Mouse (Mus musculus) MEL (cell line): ENCODE results near the gene Ksr1. TPM values are rescaled to one million over a fixed set of nuclear protein-coding genes. Genes with fewer than 3 reads are reported as not detected.

Experiments
- DNase-seq: peaks from one replicate; pipeline ENCODE4 v3.0.0; 2011; ENCODE audit warnings: low read depth, low spot score
- H3K27ac ChIP-seq: 2 replicates; pipeline ENCODE4 v1.5.1; 2012; ENCODE audit warnings: low read depth, mild to moderate bottlenecking, control low read depth, low read length, moderate library complexity; ENCODE audit not compliant: control insufficient read depth
- H3K27me3 ChIP-seq, 2 experiments: fragments of 150-350 bp in 1 of 2; sonication (generic) in 1 of 2; 2 replicates each; pipeline ENCODE4 v1.6.1; 2012; ENCODE audit warnings: low read length in 2 of 2, mild to moderate bottlenecking in 2 of 2, improper control_type of control experiment in 1 of 2, moderate library complexity in 1 of 2; ENCODE audit not compliant: insufficient read depth in 2 of 2, control insufficient read depth in 1 of 2
- H3K36me3 ChIP-seq, 2 experiments: 2 replicates each; pipeline ENCODE4 v1.6.1; 2012 to 2014; ENCODE audit warnings: low read length in 2 of 2, improper control_type of control experiment in 1 of 2, inconsistent platforms in 1 of 2, mild to moderate bottlenecking in 1 of 2; ENCODE audit not compliant: insufficient read depth in 2 of 2, control insufficient read depth in 1 of 2
- H3K4me1 ChIP-seq, 2 experiments: fragments of 150-350 bp in 1 of 2; sonication (generic) in 1 of 2; 2 replicates each; pipeline ENCODE4 v1.6.1; 2012; ENCODE audit warnings: low read length in 2 of 2, improper control_type of control experiment in 1 of 2, mild to moderate bottlenecking in 1 of 2; ENCODE audit not compliant: insufficient read depth in 2 of 2, control insufficient read depth in 1 of 2
- H3K4me3 ChIP-seq, 2 experiments: fragments of 150-350 bp in 1 of 2; sonication (generic) in 1 of 2; 2 replicates each; pipeline ENCODE4 v1.5.1; 2012; ENCODE audit warnings: low read depth in 2 of 2, low read length in 2 of 2, mild to moderate bottlenecking in 2 of 2, moderate library complexity in 2 of 2, control low read depth in 1 of 2, improper control_type of control experiment in 1 of 2; ENCODE audit not compliant: control insufficient read depth in 1 of 2, insufficient read depth in 1 of 2
- H3K79me2 ChIP-seq: 2 replicates; pipeline ENCODE4 v1.6.1; 2012; ENCODE audit warnings: mild to moderate bottlenecking, low read length, moderate library complexity; ENCODE audit not compliant: control insufficient read depth, poor library complexity, insufficient read depth
- H3K9ac ChIP-seq: 2 replicates; pipeline ENCODE4 v1.6.1; 2012; ENCODE audit warnings: low read depth, mild to moderate bottlenecking, control low read depth, low read length, moderate library complexity; ENCODE audit not compliant: control insufficient read depth, poor library complexity, severe bottlenecking
- H3K9me3 ChIP-seq: fragments of 150-350 bp; sonication (generic); replicated peaks from 2 replicates; pipeline ENCODE4 v1.6.1; 2012; ENCODE audit warnings: mild to moderate bottlenecking, low read length, improper control_type of control experiment, moderate library complexity; ENCODE audit not compliant: insufficient read depth
- CHD1 ChIP-seq: IDR thresholded peaks from 2 replicates; pipeline ENCODE4 v1.6.1; 2012; ENCODE audit warnings: low read depth, mild to moderate bottlenecking, inconsistent platforms, low read length, improper control_type of control experiment
- CHD2 ChIP-seq: IDR thresholded peaks from 2 replicates; pipeline ENCODE4 v1.6.1; 2011; ENCODE audit warnings: low read length, improper control_type of control experiment
- E2F4 ChIP-seq: IDR thresholded peaks from 2 replicates; pipeline ENCODE4 v1.6.1; 2011; ENCODE audit warnings: low read depth, low read length, improper control_type of control experiment, borderline replicate concordance
- ELF1 ChIP-seq: IDR thresholded peaks from 2 replicates; pipeline ENCODE4 v1.6.1; 2014; ENCODE audit warnings: low read depth, mild to moderate bottlenecking, inconsistent platforms, low read length, improper control_type of control experiment, moderate library complexity
- HCFC1 ChIP-seq: IDR thresholded peaks from 2 replicates; pipeline ENCODE4 v1.6.1; 2012; ENCODE audit warnings: low read depth, mild to moderate bottlenecking, inconsistent platforms, low read length, improper control_type of control experiment, moderate library complexity
- JUND ChIP-seq: IDR thresholded peaks from 2 replicates; pipeline ENCODE4 v1.6.1; 2011; ENCODE audit warnings: low read depth, mild to moderate bottlenecking, improper control_type of control experiment, low read length
- KAT2A ChIP-seq: conservative IDR thresholded peaks from 2 replicates; pipeline ENCODE4 v1.6.1; 2012; ENCODE audit warnings: low read depth, low read length, improper control_type of control experiment, inconsistent platforms
- MAZ ChIP-seq: IDR thresholded peaks from 2 replicates; pipeline ENCODE4 v1.6.1; 2012; ENCODE audit warnings: low read depth, mild to moderate bottlenecking, inconsistent platforms, low read length, improper control_type of control experiment
- MEF2A ChIP-seq: IDR thresholded peaks from 2 replicates; pipeline ENCODE4 v1.6.1; 2014; ENCODE audit warnings: low read depth, mild to moderate bottlenecking, inconsistent platforms, low read length, improper control_type of control experiment; ENCODE audit not compliant: poor library complexity, insufficient replicate concordance, severe bottlenecking; ENCODE audit errors: extremely low read depth
- MXI1 ChIP-seq: IDR thresholded peaks from 2 replicates; pipeline ENCODE4 v1.6.1; 2011; ENCODE audit warnings: mild to moderate bottlenecking, low read depth, low read length, improper control_type of control experiment
- MYB ChIP-seq: IDR thresholded peaks from 2 replicates; pipeline ENCODE4 v1.6.1; 2011; ENCODE audit warnings: mild to moderate bottlenecking, low read depth, low read length, improper control_type of control experiment
- SMC3 ChIP-seq: IDR thresholded peaks from 2 replicates; pipeline ENCODE4 v1.6.1; 2011; ENCODE audit warnings: low read depth, low read length, improper control_type of control experiment
- TBP ChIP-seq: IDR thresholded peaks from 2 replicates; pipeline ENCODE4 v1.8.0; 2011; ENCODE audit warnings: low read depth, low read length, improper control_type of control experiment
- USF1 ChIP-seq: IDR thresholded peaks from 2 replicates; pipeline ENCODE4 v1.6.1; 2014; ENCODE audit warnings: low read depth, mild to moderate bottlenecking, inconsistent platforms, low read length, improper control_type of control experiment, moderate library complexity
- USF2 ChIP-seq, 2 experiments: IDR thresholded peaks; 2 replicates each; pipeline ENCODE4 v1.6.1; 2011 to 2012; ENCODE audit warnings: improper control_type of control experiment in 2 of 2, low read length in 2 of 2, borderline replicate concordance in 1 of 2, inconsistent platforms in 1 of 2, low read depth in 1 of 2, mild to moderate bottlenecking in 1 of 2; ENCODE audit not compliant: insufficient read depth in 1 of 2
- ZC3H11A ChIP-seq: IDR thresholded peaks from 2 replicates; pipeline ENCODE4 v1.6.1; 2012; ENCODE audit warnings: low read depth, mild to moderate bottlenecking, inconsistent platforms, low read length, improper control_type of control experiment
- ZMIZ1 ChIP-seq: IDR thresholded peaks from 2 replicates; pipeline ENCODE4 v1.6.1; 2012; ENCODE audit warnings: low read depth, mild to moderate bottlenecking, inconsistent platforms, low read length, improper control_type of control experiment, moderate library complexity
- polyA plus RNA-seq, 2 experiments: library from polyadenylated mRNA; stranded (reverse) in 1 of 2; unstranded in 1 of 2; fragments of >175 nt in 1 of 2; fragments of >200 nt in 1 of 2; gene quantifications; 2 replicates each; pipeline versions ENCODE4 v1.2.1 to v1.2.4; 2012; ENCODE audit warnings: low replicate concordance in 2 of 2, low read depth in 1 of 2; ENCODE audit not compliant: insufficient read length in 2 of 2, insufficient read depth in 1 of 2, missing spikeins in 1 of 2
- total RNA-seq: library from RNA; depleted of rRNA; stranded (reverse); fragments of 300-350 nt; gene quantifications from 2 replicates; pipeline ENCODE4 v1.2.3, GENCODE M21; 2012

The Ksr1 gene
- total and polyA plus RNA-seq, 3 experiments: 9.7 to 18.4 TPM; not detected in 1

DNA sequence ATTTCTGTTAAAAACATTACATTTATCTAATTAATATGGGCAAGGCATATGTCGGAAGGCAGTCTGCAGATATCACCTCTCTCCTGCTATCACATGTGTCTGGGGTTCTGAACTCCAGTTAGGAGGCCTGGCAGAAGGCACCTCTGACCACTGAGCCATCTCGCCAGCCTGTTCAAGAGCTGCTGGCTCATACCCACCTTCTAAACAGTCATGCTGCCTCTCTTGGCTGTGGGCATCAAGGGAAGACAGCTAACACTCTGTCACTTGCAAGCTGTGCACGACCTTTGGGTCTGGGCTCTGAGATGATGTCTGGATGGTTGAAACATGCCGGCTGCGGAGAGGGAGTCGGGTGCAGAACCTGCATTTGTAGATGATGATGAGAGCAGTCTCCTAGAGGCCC lies 44.6 kb downstream of the Ksr1 start:
- H3K4me1 ChIP-seq: peaks cover 0 to 7% of the 10 kb centered on the region in 2 experiments; a peak in 1 of 4 replicates
- H3K79me2 ChIP-seq: no peaks in the 10 kb centered on the region
- H3K4me3 ChIP-seq: no peak overlapping the region
- H3K9me3 ChIP-seq: no peaks in the 10 kb centered on the region
- H3K36me3 ChIP-seq: peaks cover 0 to 5% of the 10 kb centered on the region in 2 experiments; a peak in 1 of 4 replicates
- TF ChIP-seq MAZ (no peak), ZMIZ1 (no peak), CHD1 (no peak), USF2 (IDR thresholded peaks at IDR 0.05; ENCODE audit: borderline replicate concordance in 1 of 2, insufficient read depth in 1 of 2, low read depth in 1 of 2, low read length in 2 of 2) (no peak), TBP (no peak), KAT2A (no peak), HCFC1 (no peak), JUND (no peak), E2F4 (no peak)
- TF ChIP-seq, all 39 proteins: peak for 0
- H3K27me3 ChIP-seq: no peaks in the 10 kb centered on the region
- no peak overlapping the region for H3K27ac ChIP-seq
- H3K9ac ChIP-seq: no peak overlapping the region
- DNase-seq: no peak

DNA sequence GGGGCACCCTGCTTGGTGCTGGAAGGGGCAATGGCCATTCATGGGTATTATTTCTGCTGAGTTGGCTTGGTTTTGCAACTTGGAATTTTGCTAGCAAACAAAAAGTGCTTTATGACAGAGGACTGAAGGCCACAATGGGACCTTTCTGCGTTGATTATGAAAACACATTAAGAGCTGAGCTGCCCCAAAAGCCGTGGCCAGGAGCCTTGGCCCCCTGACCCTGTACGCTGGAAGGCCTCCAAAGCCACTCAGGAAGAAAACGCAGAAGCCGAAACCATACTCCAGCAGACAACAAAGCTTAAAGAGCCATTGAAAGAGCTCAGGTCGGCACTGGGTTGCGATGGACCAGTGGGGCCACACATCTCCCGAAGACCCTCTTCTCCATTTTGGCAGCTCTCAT lies 47.2 kb downstream of the Ksr1 start:
- Histone ChIP-seq H3K27ac (no peak overlapping the region), H3K27me3 (no peaks in the 10 kb centered on the region), H3K79me2 (no peaks in the 10 kb centered on the region), H3K36me3 (peaks cover 0 to 5% of the 10 kb centered on the region in 2 experiments; a peak in 2 of 4 replicates), H3K4me1 (peaks cover 0 to 11% of the 10 kb centered on the region in 2 experiments; a peak in 2 of 4 replicates), H3K4me3 (no peak overlapping the region), H3K9me3 (no peaks in the 10 kb centered on the region), H3K9ac (no peak overlapping the region)
- no peak for TF ChIP-seq CHD1
- TF ChIP-seq JUND: no peak
- no peak for TF ChIP-seq ELF1
- TF ChIP-seq USF1: no peak
- no peak for TF ChIP-seq HCFC1
- no peak for TF ChIP-seq ZC3H11A
- TF ChIP-seq CHD2: no peak
- TF ChIP-seq MEF2A: no peak
- no peak for TF ChIP-seq ZMIZ1
- no peak for TF ChIP-seq MXI1
- no peak for TF ChIP-seq SMC3
- TF ChIP-seq MYB: no peak
- DNase-seq: no peak
